14 mouse cellular contexts compared by ENCODE assay signal in genomic region chr7:125694056-125694455, GRCm38 (mm10). TPM values are rescaled to one million over a fixed set of nuclear protein-coding genes. Genes with fewer than 3 reads are reported as not detected.
DNase-seq lines count a peak whose midpoint lies in the region; ATAC-seq and TF ChIP-seq lines count a peak whose summit lies in the region.
"Had no signal": no experiment of that assay in that cellular context is flagged by ENCODE, and none has a peak within 500 bp of the region (broad histone marks: within the 10 kb centered on the region; RNA-seq: fewer than 3 reads in every experiment).

No protein-coding gene starts in this region.

- no peaks in the 10 kb centered on the region for H3K4me1 ChIP-seq in forebrain, embryonic 14.5 days (ENCODE audit: control insufficient read depth, insufficient read depth, low read length)
- no peaks in the 10 kb centered on the region for H3K4me1 ChIP-seq in forebrain, embryonic 10.5 days

- WGBS in forebrain, embryonic 14.5 days = 67% methylated on average over 5 of the region's 5 CpGs
- 87% methylated on average over 5 of the region's 5 CpGs for WGBS in forebrain, embryonic 10.5 days

- peak; percentile 69 for DNase-seq in forebrain, embryonic 14.5 days (ENCODE audit: low spot score)
- DNase-seq in forebrain, embryonic 10.5 days (ENCODE audit: extremely low spot score, low spot score) = no peak
- peak; percentile 74 for DNase-seq in brain, embryonic 14.5 days (ENCODE audit: low read depth)
- DNase-seq in frontal cortex, postnatal 25 days (ENCODE audit: low spot score in 2 of 2) = peak; percentile 39 to 47
- DNase-seq in left cerebral cortex, adult 9 months (ENCODE audit: low spot score in 2 of 2) = peak; percentile 78 to 89
- DNase-seq in spleen, postnatal 36 days (ENCODE audit: low spot score in 2 of 2) = no peak
- DNase-seq in spleen, postnatal 14 days (ENCODE audit: low spot score in 2 of 2) = no peak
- no peak for DNase-seq in heart, adult 8-10 months (ENCODE audit: low spot score)
- DNase-seq: adrenal gland, postnatal 36 days; B cell, adult 2 months; cerebellum, adult 11-12 months; kidney, postnatal 14 days; lung, embryonic 14.5 days had no signal

- 0 out of 2 replicates have a peak overlapping the region, but pooled peaks have one; percentile 27 for H3K27ac ChIP-seq in forebrain, embryonic 14.5 days (ENCODE audit: low read depth, low read length)
- H3K27ac ChIP-seq in forebrain, embryonic 10.5 days = no peak overlapping the region

- TF ChIP-seq POLR2A in brain, embryonic 14.5 days (IDR thresholded peaks at IDR 0.05; ENCODE audit: borderline replicate concordance, extremely low read depth, insufficient read depth, insufficient read length, poor library complexity, severe bottlenecking) = no peak

- no peak for TF ChIP-seq CTCF in brain, embryonic 14.5 days (IDR thresholded peaks at IDR 0.05; ENCODE audit: borderline replicate concordance, extremely low read depth, insufficient read depth, insufficient read length)

- no peak overlapping the region for H3K4me2 ChIP-seq in forebrain, embryonic 14.5 days (ENCODE audit: low read length)
- H3K4me2 ChIP-seq: lung, embryonic 14.5 days had no signal

- H3K4me3 ChIP-seq in forebrain, embryonic 14.5 days (ENCODE audit: low read depth, low read length) = no peak overlapping the region
- H3K4me3 ChIP-seq in forebrain, embryonic 10.5 days = no peak overlapping the region
- H3K4me3 ChIP-seq: megakaryocyte, embryonic 14.5 days had no signal

- H3K36me3 ChIP-seq in forebrain, embryonic 14.5 days (ENCODE audit: control insufficient read depth, insufficient read depth, low read length) = peaks cover 99% of the 10 kb centered on the region
- H3K36me3 ChIP-seq in forebrain, embryonic 10.5 days (replicated peaks) = peaks cover 100% of the 10 kb centered on the region

- peaks cover 3% of the 10 kb centered on the region; the same call in 1 of the 2 replicates for H3K9me3 ChIP-seq in forebrain, embryonic 14.5 days (replicated peaks; ENCODE audit: control insufficient read depth, low read length)
- H3K9me3 ChIP-seq in forebrain, embryonic 10.5 days = peaks cover 11% of the 10 kb centered on the region
- H3K9me3 ChIP-seq: megakaryocyte, embryonic 14.5 days had no signal

- H3K27me3 ChIP-seq in forebrain, embryonic 14.5 days (replicated peaks; ENCODE audit: control insufficient read depth, insufficient read depth, low read length) = no peaks in the 10 kb centered on the region
- no peaks in the 10 kb centered on the region for H3K27me3 ChIP-seq in forebrain, embryonic 10.5 days (ENCODE audit: poor library complexity, severe bottlenecking)
- H3K27me3 ChIP-seq: megakaryocyte, embryonic 14.5 days had no signal

- H3K9ac ChIP-seq in forebrain, embryonic 14.5 days (ENCODE audit: low read length) = no peak overlapping the region
- H3K9ac ChIP-seq: lung, embryonic 14.5 days had no signal

- ATAC-seq in forebrain, embryonic 14.5 days = peak; percentile 63

RNA-seq across cellular contexts. Expression of gene Gtf3c1, which starts 13.5 kb away (rescaled TPM):
- 33.5 and 41.0 TPM in 2 replicates for polyA plus RNA-seq in forebrain, embryonic 14.5 days (2014; fragmentation: Nextera tagmentation; extraction: Ambion mirVana)
- 43.5 and 46.6 TPM in 2 replicates for polyA plus RNA-seq in forebrain, embryonic 10.5 days (2016; fragmentation: Nextera tagmentation; extraction: Ambion mirVana)
- polyA plus RNA-seq in brain, embryonic 14.5 days (2012; rRNA removed) = 53.6 and 67.0 TPM in 2 replicates
- 10 to 100 TPM; 49.7 to 57.7 (median 54.7) TPM for total RNA-seq in heart, adult 8-10 months (2022)

RNA-seq across cellular contexts. Expression of gene D430042O09Rik, which starts 13.6 kb away (rescaled TPM):
- polyA plus RNA-seq in forebrain, embryonic 14.5 days (2014; fragmentation: Nextera tagmentation; extraction: Ambion mirVana) = 5.3 and 7.3 TPM in 2 replicates
- 8.9 and 9.4 TPM in 2 replicates for polyA plus RNA-seq in forebrain, embryonic 10.5 days (2016; fragmentation: Nextera tagmentation; extraction: Ambion mirVana)
- polyA plus RNA-seq in brain, embryonic 14.5 days (2012; rRNA removed) = 17.3 and 18.4 TPM in 2 replicates
- total RNA-seq in heart, adult 8-10 months (2022) = 10 to 100 TPM in 1 of 4 experiments, 1 to 10 TPM in 3; 8.9 to 12.0 (median 9.4) TPM

Comparison
In these comparisons a context has a peak if more than half of its experiments do, and no peak if none do; other contexts are left out.
1. DNase-seq: peak in forebrain, embryonic 14.5 days (single experiment), brain, embryonic 14.5 days (single experiment), frontal cortex, postnatal 25 days (2 of 2) and left cerebral cortex, adult 9 months (2 of 2); none in forebrain, embryonic 10.5 days (single experiment), spleen, postnatal 36 days (0 of 2), spleen, postnatal 14 days (0 of 2) and heart, adult 8-10 months (single experiment).